ENCODE assay signal across 8 mouse cellular contexts in the genomic region with DNA sequence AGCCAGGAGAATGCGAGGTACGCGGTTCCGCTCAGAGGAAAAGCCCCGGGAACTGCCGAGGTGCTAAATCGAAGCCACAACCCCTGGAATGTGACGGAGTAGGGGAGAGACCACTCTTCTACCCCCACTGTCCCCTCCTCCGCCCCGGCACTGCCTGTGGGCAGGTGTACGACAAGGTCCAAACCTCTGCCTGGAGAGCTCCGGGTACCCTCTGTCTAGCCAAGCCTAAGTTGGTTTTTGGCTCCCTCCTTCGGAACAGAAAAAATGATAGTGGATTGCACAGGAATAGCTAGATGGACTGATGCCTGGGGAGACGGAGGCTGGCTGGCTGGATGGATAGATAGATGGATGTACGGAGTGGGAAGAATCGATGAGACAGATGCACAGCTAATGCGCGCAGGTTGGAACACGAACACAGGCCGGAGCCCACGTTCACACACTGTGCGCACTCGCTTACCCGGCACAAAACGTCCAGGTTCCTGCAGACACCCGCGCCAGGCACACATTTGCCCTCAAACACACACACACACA. TPM values are rescaled to one million over a fixed set of nuclear protein-coding genes. Genes with fewer than 3 reads are reported as not detected.
DNase-seq lines count a peak whose midpoint lies in the region; ATAC-seq and TF ChIP-seq lines count a peak whose summit lies in the region.

No protein-coding gene starts in this region.

- H3K27me3 ChIP-seq in hindbrain, embryonic 16.5 days (replicated peaks; ENCODE audit: control insufficient read depth, insufficient read depth, low read length), result no peaks in the 10 kb centered on the region
- no peaks in the 10 kb centered on the region for H3K27me3 ChIP-seq in lung, postnatal 0 days (replicated peaks; ENCODE audit: insufficient read depth, low read length)

- peak overlapping the region; percentile 67 for H3K9ac ChIP-seq in hindbrain, embryonic 16.5 days (ENCODE audit: low read depth, low read length)
- H3K9ac ChIP-seq in lung, postnatal 0 days (replicated peaks; ENCODE audit: low read depth), result no peak overlapping the region

- H3K9me3 ChIP-seq in hindbrain, embryonic 16.5 days (ENCODE audit: control insufficient read depth, low read length), result no peaks in the 10 kb centered on the region
- H3K9me3 ChIP-seq in lung, postnatal 0 days (ENCODE audit: low read length), result no peaks in the 10 kb centered on the region

- peaks cover 18% of the 10 kb centered on the region for H3K4me1 ChIP-seq in hindbrain, embryonic 16.5 days (ENCODE audit: control insufficient read depth, insufficient read depth, low read depth, low read length)
- peaks cover 6% of the 10 kb centered on the region; the same call in 1 of the 2 replicates for H3K4me1 ChIP-seq in lung, postnatal 0 days (ENCODE audit: insufficient read depth, low read depth, low read length)

- no peak for TF ChIP-seq EP300 in lung, postnatal 0 days (IDR thresholded peaks at IDR 0.05)

- peak overlapping the region; percentile 48 for H3K4me3 ChIP-seq in hindbrain, embryonic 16.5 days (ENCODE audit: low read length)
- H3K4me3 ChIP-seq in lung, postnatal 0 days (ENCODE audit: low read depth, low read length), result peak overlapping the region; percentile 65

- H3K27ac ChIP-seq in hindbrain, embryonic 16.5 days (ENCODE audit: low read depth, low read length), result peak overlapping the region; percentile 70
- H3K27ac ChIP-seq in lung, postnatal 0 days (ENCODE audit: low read length), result no peak overlapping the region

- peak; percentile 63 for TF ChIP-seq CTCF in lung, postnatal 0 days (IDR thresholded peaks at IDR 0.05)

- DNase-seq in testis, postnatal 10 days (ENCODE audit: low spot score), result peak; percentile 44
- no peak for DNase-seq in testis, postnatal 14 days (ENCODE audit: low spot score)
- DNase-seq in forelimb bud, embryonic 11.5 days (ENCODE audit: low read depth, low spot score), result peak; percentile 59
- peak; percentile 66 to 74 for DNase-seq in layer of hippocampus, postnatal 36 days
- DNase-seq in lung, postnatal 0 days (ENCODE audit: low spot score), result peak; percentile 52
- DNase-seq in right cerebral cortex, adult 18-20 months, result peak; percentile 72

- ATAC-seq in hindbrain, embryonic 16.5 days, result peak; percentile 61
- ATAC-seq in lung, postnatal 0 days, result no peak
- no peak for ATAC-seq in inflammation-experienced regulatory T-cells, adult 6 months

- peak overlapping the region; percentile 96 for H3K4me2 ChIP-seq in hindbrain, embryonic 16.5 days (ENCODE audit: low read length)
- peak overlapping the region; percentile 91 for H3K4me2 ChIP-seq in lung, postnatal 0 days (replicated peaks; ENCODE audit: low read depth, low read length)

- no peaks in the 10 kb centered on the region for H3K36me3 ChIP-seq in hindbrain, embryonic 16.5 days (ENCODE audit: control insufficient read depth, insufficient read depth, low read length)
- no peaks in the 10 kb centered on the region for H3K36me3 ChIP-seq in lung, postnatal 0 days (ENCODE audit: insufficient read depth, low read length)

- whole genome bisulfite sequencing in hindbrain, embryonic 16.5 days, result 0% methylated on average over 27 of the region's 27 CpGs
- 3% methylated on average over 27 of the region's 27 CpGs for WGBS in lung, postnatal 0 days

RNA-seq across cellular contexts. Expression of a gene that starts 1.4 kb away (rescaled TPM):
- 37.7 and 40.8 TPM in 2 replicates for polyA plus RNA-seq in hindbrain, embryonic 16.5 days (2015; fragmentation: Nextera tagmentation; extraction: Ambion mirVana)
- total RNA-seq in layer of hippocampus, postnatal 36 days (2021), result 100 to 1,000 TPM; 298 to 325 TPM
- 9.5 and 9.6 TPM in 2 replicates for polyA plus RNA-seq in lung, postnatal 0 days (2015; fragmentation: Nextera tagmentation; extraction: Ambion mirVana)
- polyA plus RNA-seq in inflammation-experienced regulatory T-cells, adult 6 months (2017; shearing (Covaris generic)), result under 1 TPM in 1 of 3 experiments, not detected in 2; 0.39 TPM
